Mouse (Mus musculus) cerebellum, postnatal 14 days (tissue): Measurements from ENCODE around the gene Med29.

Source experiments
- DNase-seq, 2 experiments: peaks; one replicate each; pipeline ENCODE4 v3.0.0; 2021; ENCODE audit warnings: mixed read lengths in 2 of 2

Med29 gene

GRCm38 (mm10) chr7:28375176-28375921 is 17.2 kb downstream of the Med29 start:
- DNase-seq, result peak; percentile 70 to 72

- DNase-seq, result no peak
Observed at GRCm38 (mm10) chr7:28374647-28375046, 17.9 kb downstream of the Med29 start.

GRCm38 (mm10) chr7:28373891-28374495 is 18.5 kb downstream of the Med29 start:
- DNase-seq, result no peak

- DNase-seq, result peak; percentile 82 to 88
Observed at GRCm38 (mm10) chr7:28373131-28373581, 19.4 kb downstream of the Med29 start.

- DNase-seq, result peak; percentile 94 to 95
Observed at GRCm38 (mm10) chr7:28372251-28373108, 20.0 kb downstream of the Med29 start, which contains the start of gene Plekhg2. Gene Plekhg2 (minus strand): TSS chr7:28372599.

- DNase-seq, result no peak
Observed at GRCm38 (mm10) chr7:28371514-28371989, 21.0 kb downstream of the Med29 start.

GRCm38 (mm10) chr7:28370977-28371513 is 21.5 kb downstream of the Med29 start:
- DNase-seq, result no peak

GRCm38 (mm10) chr7:28370051-28370450 is 22.5 kb downstream of the Med29 start:
- no peak for DNase-seq

- DNase-seq, result no peak
Observed at GRCm38 (mm10) chr7:28368276-28368920, 24.1 kb downstream of the Med29 start.

- DNase-seq, result no peak
Observed at GRCm38 (mm10) chr7:28367663-28368275, 24.7 kb downstream of the Med29 start.

GRCm38 (mm10) chr7:28362441-28363060 is 30.0 kb downstream of the Med29 start:
- no peak for DNase-seq

- DNase-seq, result no peak
Observed at GRCm38 (mm10) chr7:28361647-28362341, 30.7 kb downstream of the Med29 start.

- DNase-seq, result no peak
Observed at GRCm38 (mm10) chr7:28360291-28360690, 32.2 kb downstream of the Med29 start.

- DNase-seq, result no peak
Observed at GRCm38 (mm10) chr7:28359854-28360253, 32.7 kb downstream of the Med29 start.

GRCm38 (mm10) chr7:28358431-28358830 is 34.1 kb downstream of the Med29 start:
- DNase-seq, result no peak

GRCm38 (mm10) chr7:28357984-28358383 is 34.5 kb downstream of the Med29 start:
- no peak for DNase-seq

- DNase-seq, result no peak
Observed at GRCm38 (mm10) chr7:28356981-28357380, 35.5 kb downstream of the Med29 start.

- DNase-seq, result no peak
Observed at GRCm38 (mm10) chr7:28355221-28355620, 37.3 kb downstream of the Med29 start.

- no peak for DNase-seq
Observed at GRCm38 (mm10) chr7:28354596-28354995, 37.9 kb downstream of the Med29 start.

GRCm38 (mm10) chr7:28354113-28354581 is 38.4 kb downstream of the Med29 start:
- no peak for DNase-seq

GRCm38 (mm10) chr7:28353267-28353666 is 39.2 kb downstream of the Med29 start:
- DNase-seq, result no peak
